Mouse (Mus musculus): ENCODE measurements at regions not wholly inside any gene's neighbourhood (a gene's known extent, or its start where the extent isn't known, plus 50 kb on each side); places are given as distances from the start of the nearest gene placed in this dataset.
"Not testable (repeated sequence)": the region's sequence is repeated elsewhere in the genome, so short reads cannot be mapped to it uniquely, and the experiment has no call there.

DNA sequence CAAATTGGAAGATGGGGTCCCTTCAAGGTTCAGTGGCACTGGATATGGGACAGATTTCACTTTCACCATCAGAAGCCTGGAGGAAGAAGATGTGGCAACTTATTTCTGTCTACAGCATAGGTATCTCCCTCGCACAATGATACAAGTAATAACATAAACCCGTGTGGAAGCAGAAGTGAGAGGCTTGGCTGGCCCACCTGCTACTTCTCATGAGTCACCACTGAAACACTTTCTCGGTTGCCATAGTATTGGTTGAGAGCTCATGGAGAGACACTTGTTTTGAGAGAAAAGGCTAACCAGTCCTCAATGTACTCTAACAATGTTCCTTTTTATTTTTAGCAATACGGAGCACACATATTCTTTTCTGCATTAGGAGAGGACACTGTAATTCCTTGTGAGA lies 629.2 kb upstream of the Tacstd2 start:
- Histone ChIP-seq H3K27ac (ENCODE audit: control insufficient read depth, low read depth, low read length) (no peak overlapping the region), H3K4me3 (ENCODE audit: control insufficient read depth in 1 of 2, insufficient read depth in 1 of 2, low read depth in 2 of 2, low read length in 2 of 2) (no peak overlapping the region), H3K79me2 (ENCODE audit: control insufficient read depth, insufficient read depth, low read length, poor library complexity) (no peaks in the 10 kb centered on the region), H3K4me1 (ENCODE audit: control insufficient read depth in 1 of 2, insufficient read depth in 2 of 2, low read length in 2 of 2) (no peaks in the 10 kb centered on the region), H3K9ac (ENCODE audit: control insufficient read depth, low read depth, low read length, poor library complexity, severe bottlenecking) (no peak overlapping the region), H3K9me3 (replicated peaks; ENCODE audit: insufficient read depth, low read length) (no peaks in the 10 kb centered on the region), H3K36me3 (ENCODE audit: control insufficient read depth in 1 of 2, insufficient read depth in 2 of 2, low read length in 2 of 2) (no peaks in the 10 kb centered on the region), H3K27me3 (ENCODE audit: control insufficient read depth in 1 of 2, insufficient read depth in 2 of 2, low read length in 2 of 2) (no peaks in the 10 kb centered on the region)
- no peak for TF ChIP-seq BHLHE40 (IDR thresholded peaks at IDR 0.05; ENCODE audit: borderline replicate concordance, low read depth, low read length)
- no peak for TF ChIP-seq TCF12 (IDR thresholded peaks at IDR 0.05; ENCODE audit: low read depth, low read length)
- TF ChIP-seq MYC (IDR thresholded peaks at IDR 0.05; ENCODE audit: low read depth, low read length) = no peak
- TF ChIP-seq GATA1 (IDR thresholded peaks at IDR 0.05; ENCODE audit: low read depth, low read length) = no peak
- TF ChIP-seq MAZ (IDR thresholded peaks at IDR 0.05; ENCODE audit: low read depth, low read length) = no peak
- TF ChIP-seq UBTF (IDR thresholded peaks at IDR 0.05; ENCODE audit: borderline replicate concordance, insufficient read depth, low read depth, low read length) = no peak
- DNase-seq (ENCODE audit: low read depth, low spot score) = no peak

- H3K36me3 ChIP-seq (ENCODE audit: control insufficient read depth in 1 of 2, insufficient read depth in 2 of 2, low read length in 2 of 2); H3K9me3 ChIP-seq (replicated peaks; ENCODE audit: insufficient read depth, low read length); DNase-seq (ENCODE audit: low read depth, low spot score); H3K79me2 ChIP-seq (ENCODE audit: control insufficient read depth, insufficient read depth, low read length, poor library complexity); H3K27ac ChIP-seq (ENCODE audit: control insufficient read depth, low read depth, low read length); H3K4me1 ChIP-seq (ENCODE audit: control insufficient read depth in 1 of 2, insufficient read depth in 2 of 2, low read length in 2 of 2); H3K4me3 ChIP-seq (ENCODE audit: control insufficient read depth in 1 of 2, insufficient read depth in 1 of 2, low read depth in 2 of 2, low read length in 2 of 2); H3K9ac ChIP-seq (ENCODE audit: control insufficient read depth, low read depth, low read length, poor library complexity, severe bottlenecking); H3K27me3 ChIP-seq (ENCODE audit: control insufficient read depth in 1 of 2, insufficient read depth in 2 of 2, low read length in 2 of 2): not testable (repeated sequence)
These were observed 628.5 kb upstream of the Tacstd2 start for GRCm38 (mm10) chr6:68164111-68164510.

GRCm38 (mm10) chr6:68151569-68151968 lies 616.0 kb upstream of the Tacstd2 start:
- no peaks in the 10 kb centered on the region for H3K36me3 ChIP-seq (ENCODE audit: control insufficient read depth in 1 of 2, insufficient read depth in 2 of 2, low read length in 2 of 2)
- H3K4me1 ChIP-seq (ENCODE audit: control insufficient read depth in 1 of 2, insufficient read depth in 2 of 2, low read length in 2 of 2) = no peaks in the 10 kb centered on the region
- H3K4me3 ChIP-seq (ENCODE audit: control insufficient read depth in 1 of 2, insufficient read depth in 1 of 2, low read depth in 2 of 2, low read length in 2 of 2) = no peak overlapping the region
- no peaks in the 10 kb centered on the region for H3K9me3 ChIP-seq (replicated peaks; ENCODE audit: insufficient read depth, low read length)
- TF ChIP-seq TBP (IDR thresholded peaks at IDR 0.05; ENCODE audit: low read depth, low read length) (no peak), USF2 (IDR thresholded peaks at IDR 0.05; ENCODE audit: borderline replicate concordance in 1 of 2, insufficient read depth in 1 of 2, low read depth in 1 of 2, low read length in 2 of 2) (no peak), CTCF (IDR thresholded peaks at IDR 0.05 in 2 of 3, conservative IDR thresholded peaks at IDR 0.05 in 1 of 3; ENCODE audit: control insufficient read depth in 1 of 3, insufficient read depth in 1 of 3, low read depth in 2 of 3, low read length in 3 of 3, poor library complexity in 1 of 3, severe bottlenecking in 1 of 3) (no peak), MYB (IDR thresholded peaks at IDR 0.05; ENCODE audit: low read depth, low read length) (no peak), JUND (IDR thresholded peaks at IDR 0.05; ENCODE audit: low read depth, low read length) (no peak), MXI1 (IDR thresholded peaks at IDR 0.05; ENCODE audit: low read depth, low read length) (no peak), POLR2A (IDR thresholded peaks at IDR 0.05; ENCODE audit: control insufficient read depth in 1 of 2, insufficient read depth in 1 of 2, low read depth in 1 of 2, low read length in 2 of 2, poor library complexity in 1 of 2) (no peak), RCOR1 (IDR thresholded peaks at IDR 0.05; ENCODE audit: low read depth, low read length) (no peak), GABPA (IDR thresholded peaks at IDR 0.05; ENCODE audit: low read depth, low read length) (no peak), MEF2A (IDR thresholded peaks at IDR 0.05; ENCODE audit: extremely low read depth, insufficient replicate concordance, low read depth, low read length, poor library complexity, severe bottlenecking) (no peak), NELFE (IDR thresholded peaks at IDR 0.05; ENCODE audit: low read depth, low read length) (no peak), TCF12 (IDR thresholded peaks at IDR 0.05; ENCODE audit: low read depth, low read length) (no peak), E2F4 (IDR thresholded peaks at IDR 0.05; ENCODE audit: borderline replicate concordance, low read depth, low read length) (no peak), ZKSCAN1 (IDR thresholded peaks at IDR 0.05; ENCODE audit: low read depth, low read length) (no peak), HCFC1 (IDR thresholded peaks at IDR 0.05; ENCODE audit: low read depth, low read length) (no peak), KAT2A (conservative IDR thresholded peaks at IDR 0.05; ENCODE audit: low read depth, low read length) (no peak), GATA1 (IDR thresholded peaks at IDR 0.05; ENCODE audit: low read depth, low read length) (no peak), TAL1 (IDR thresholded peaks at IDR 0.05; ENCODE audit: low read length) (no peak), POLR2AphosphoS5 (IDR thresholded peaks at IDR 0.05; ENCODE audit: borderline replicate concordance, low read depth, low read length) (no peak)
- no peaks in the 10 kb centered on the region for H3K79me2 ChIP-seq (ENCODE audit: control insufficient read depth, insufficient read depth, low read length, poor library complexity)
- H3K9ac ChIP-seq (ENCODE audit: control insufficient read depth, low read depth, low read length, poor library complexity, severe bottlenecking) = no peak overlapping the region
- H3K27me3 ChIP-seq (ENCODE audit: control insufficient read depth in 1 of 2, insufficient read depth in 2 of 2, low read length in 2 of 2) = no peaks in the 10 kb centered on the region
- no peak for DNase-seq (ENCODE audit: low read depth, low spot score)
- H3K27ac ChIP-seq (ENCODE audit: control insufficient read depth, low read depth, low read length) = no peak overlapping the region
